Mouse (Mus musculus): ENCODE measurements at regions not wholly inside any gene's neighbourhood (a gene's known extent, or its start where the extent isn't known, plus 50 kb on each side); places are given as distances from the start of the nearest gene placed in this dataset.

DNA sequence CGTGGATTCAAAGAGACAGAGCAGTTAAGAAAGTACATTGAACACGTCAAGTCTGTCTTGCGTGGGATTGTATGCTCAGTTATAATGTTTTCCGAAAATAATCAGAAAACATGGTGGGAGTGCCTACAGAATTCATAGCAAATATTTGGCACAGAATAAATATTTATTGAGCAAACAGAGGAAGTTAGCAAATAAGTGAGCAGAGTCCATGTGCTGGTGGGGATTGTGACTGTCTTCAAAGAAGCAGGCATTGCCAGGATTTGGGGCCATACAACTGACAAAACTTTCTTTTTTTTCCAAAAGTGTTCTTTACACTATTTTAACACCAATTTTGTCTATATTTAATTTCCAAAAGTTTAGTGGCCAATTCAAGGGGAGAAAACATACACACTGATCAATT is 1729.8 kb downstream of the AI429214 start:
- H3K27ac ChIP-seq (ENCODE audit: low read depth) = no peak overlapping the region
- no peaks in the 10 kb centered on the region for H3K4me1 ChIP-seq (replicated peaks; ENCODE audit: control insufficient read depth, insufficient read depth, low read length)
- H3K4me2 ChIP-seq (ENCODE audit: low read length) = no peak overlapping the region
- DNase-seq (ENCODE audit: low spot score) = no peak
- 79% methylated on average over 4 of the region's 4 CpGs for WGBS
- no peaks in the 10 kb centered on the region for H3K9me3 ChIP-seq (ENCODE audit: control insufficient read depth, low read length)
- no peaks in the 10 kb centered on the region for H3K27me3 ChIP-seq (replicated peaks; ENCODE audit: control insufficient read depth, insufficient read depth, low read length)
- H3K36me3 ChIP-seq (ENCODE audit: control insufficient read depth, insufficient read depth, low read length) = no peaks in the 10 kb centered on the region
- no peak overlapping the region for H3K9ac ChIP-seq (ENCODE audit: low read length)
- no peak overlapping the region for H3K4me3 ChIP-seq (ENCODE audit: low read depth, low read length)
- ATAC-seq (replicated peaks; ENCODE audit: low FRiP score, low TSS enrichment, low read depth) = no peak

DNA sequence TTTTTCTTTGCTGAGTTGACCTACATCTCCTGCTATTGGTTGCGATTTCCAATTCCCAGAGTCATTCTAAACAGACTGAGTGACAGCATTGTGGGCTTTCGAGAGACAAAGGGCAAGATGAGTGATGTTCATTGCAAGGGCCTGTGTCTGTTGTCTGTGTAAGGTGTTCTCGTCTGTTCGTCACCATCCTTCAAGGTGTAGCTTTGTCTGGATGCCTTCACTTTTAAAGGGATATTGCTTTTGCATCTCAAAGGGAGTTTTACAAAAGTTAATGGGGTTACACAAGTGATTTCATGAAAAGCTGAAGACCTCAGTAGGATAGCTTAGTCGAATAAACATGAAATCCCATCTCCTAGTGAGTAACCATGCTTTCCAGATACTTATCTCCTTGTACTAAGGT is 1731.9 kb downstream of the AI429214 start:
- no peaks in the 10 kb centered on the region for H3K9me3 ChIP-seq (ENCODE audit: control insufficient read depth, low read length)
- H3K27me3 ChIP-seq (replicated peaks; ENCODE audit: control insufficient read depth, insufficient read depth, low read length) = no peaks in the 10 kb centered on the region
- H3K36me3 ChIP-seq (ENCODE audit: control insufficient read depth, insufficient read depth, low read length) = no peaks in the 10 kb centered on the region
- H3K27ac ChIP-seq (ENCODE audit: low read depth) = no peak overlapping the region
- no peak for ATAC-seq (replicated peaks; ENCODE audit: low FRiP score, low TSS enrichment, low read depth)
- no peak overlapping the region for H3K9ac ChIP-seq (ENCODE audit: low read length)
- H3K4me1 ChIP-seq (replicated peaks; ENCODE audit: control insufficient read depth, insufficient read depth, low read length) = no peaks in the 10 kb centered on the region
- no peak overlapping the region for H3K4me2 ChIP-seq (ENCODE audit: low read length)
- H3K4me3 ChIP-seq (ENCODE audit: low read depth, low read length) = no peak overlapping the region
- WGBS = 82% methylated on average over 5 of the region's 5 CpGs
- DNase-seq (ENCODE audit: low spot score) = no peak

DNA sequence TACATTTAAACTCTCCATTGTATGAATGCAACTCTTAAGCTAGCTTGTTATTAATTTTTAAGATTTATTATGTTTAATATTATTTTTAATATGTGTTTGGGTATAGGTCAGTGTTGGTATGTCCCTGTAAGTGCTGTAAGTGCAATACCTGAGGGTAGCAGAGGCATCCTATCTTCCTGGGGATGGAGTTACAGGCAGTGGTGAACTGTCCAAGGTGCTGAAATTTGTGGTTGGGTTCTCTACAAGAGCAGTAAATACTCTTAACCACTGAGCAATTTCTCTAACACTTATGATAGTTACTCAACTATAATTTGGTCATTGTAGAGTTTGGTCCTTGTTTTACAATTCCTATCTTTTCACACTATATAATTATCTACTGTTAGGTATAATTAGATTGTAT is 1753.7 kb downstream of the AI429214 start:
- Histone ChIP-seq H3K4me1 (replicated peaks; ENCODE audit: control insufficient read depth, insufficient read depth, low read length) (no peaks in the 10 kb centered on the region), H3K9ac (ENCODE audit: low read length) (no peak overlapping the region), H3K4me2 (ENCODE audit: low read length) (no peak overlapping the region), H3K9me3 (ENCODE audit: control insufficient read depth, low read length) (no peaks in the 10 kb centered on the region), H3K27ac (ENCODE audit: low read depth) (no peak overlapping the region), H3K4me3 (ENCODE audit: low read depth, low read length) (no peak overlapping the region), H3K27me3 (replicated peaks; ENCODE audit: control insufficient read depth, insufficient read depth, low read length) (no peaks in the 10 kb centered on the region), H3K36me3 (ENCODE audit: control insufficient read depth, insufficient read depth, low read length) (no peaks in the 10 kb centered on the region)
- ATAC-seq (replicated peaks; ENCODE audit: low FRiP score, low TSS enrichment, low read depth) = no peak
- DNase-seq (ENCODE audit: low spot score) = peak; percentile 55

DNA sequence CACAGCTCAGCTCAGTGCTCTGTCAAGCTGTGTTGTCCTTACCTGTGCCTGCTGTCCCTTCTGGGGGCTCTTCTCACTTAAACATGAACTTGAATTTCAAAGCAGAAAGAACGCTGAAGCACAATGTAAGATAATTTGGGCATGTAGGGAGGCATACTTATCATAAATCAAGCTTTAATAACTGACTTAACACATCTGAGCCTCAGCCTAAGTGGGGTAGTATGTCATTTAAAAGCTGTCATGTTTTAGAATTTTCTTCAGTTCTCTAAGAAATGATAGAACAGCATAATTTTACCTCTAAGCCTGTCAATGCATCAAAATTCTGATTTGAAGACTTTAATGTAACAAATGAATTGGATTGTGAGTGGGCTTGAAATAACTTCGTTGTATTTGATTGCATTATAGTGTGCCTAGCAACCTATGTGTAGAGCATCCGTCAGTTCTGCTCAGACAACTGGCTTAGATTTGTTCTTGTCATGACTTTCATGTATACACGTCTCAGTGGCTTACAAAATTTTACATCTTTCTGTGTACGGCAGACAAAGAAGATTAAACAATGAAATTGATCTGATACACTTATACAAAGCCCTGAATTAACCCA is 1773.3 kb downstream of the AI429214 start:
- Histone ChIP-seq H3K36me3 (ENCODE audit: control insufficient read depth, insufficient read depth, low read length) (no peaks in the 10 kb centered on the region), H3K9me3 (ENCODE audit: control insufficient read depth, low read length) (no peaks in the 10 kb centered on the region), H3K4me3 (ENCODE audit: low read depth, low read length) (no peak overlapping the region), H3K27me3 (replicated peaks; ENCODE audit: control insufficient read depth, insufficient read depth, low read length) (no peaks in the 10 kb centered on the region), H3K4me2 (ENCODE audit: low read length) (no peak overlapping the region), H3K27ac (ENCODE audit: low read depth) (no peak overlapping the region), H3K9ac (ENCODE audit: low read length) (no peak overlapping the region), H3K4me1 (replicated peaks; ENCODE audit: control insufficient read depth, insufficient read depth, low read length) (no peaks in the 10 kb centered on the region)
- DNase-seq (ENCODE audit: low spot score) = no peak
- no peak for ATAC-seq (replicated peaks; ENCODE audit: low FRiP score, low TSS enrichment, low read depth)
- 75% methylated on average over 5 of the region's 5 CpGs for WGBS

DNA sequence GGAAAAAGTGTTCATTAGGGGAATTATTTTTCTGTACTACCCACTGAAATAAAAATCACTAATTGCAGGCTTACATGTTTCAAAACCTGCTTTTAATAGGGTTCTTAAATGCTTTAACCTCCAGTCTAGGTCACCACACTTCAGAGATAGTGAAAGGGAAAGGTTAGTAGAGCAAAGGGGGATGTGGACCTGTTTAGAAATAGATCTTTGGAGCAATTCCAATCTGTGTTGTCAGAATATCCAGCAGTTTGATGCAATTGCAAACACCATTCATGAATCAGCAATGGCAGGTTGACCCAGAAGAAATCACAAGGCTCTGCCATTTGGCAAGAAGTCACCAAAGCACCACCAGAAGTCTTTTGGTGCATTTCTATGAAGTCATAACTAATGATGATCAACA is 1819.1 kb downstream of the AI429214 start:
- Histone ChIP-seq H3K9me3 (ENCODE audit: control insufficient read depth, low read length) (no peaks in the 10 kb centered on the region), H3K27me3 (replicated peaks; ENCODE audit: control insufficient read depth, insufficient read depth, low read length) (no peaks in the 10 kb centered on the region), H3K4me1 (replicated peaks; ENCODE audit: control insufficient read depth, insufficient read depth, low read length) (no peaks in the 10 kb centered on the region), H3K4me2 (ENCODE audit: low read length) (no peak overlapping the region), H3K9ac (ENCODE audit: low read length) (no peak overlapping the region), H3K27ac (ENCODE audit: low read depth) (no peak overlapping the region), H3K36me3 (ENCODE audit: control insufficient read depth, insufficient read depth, low read length) (no peaks in the 10 kb centered on the region), H3K4me3 (ENCODE audit: low read depth, low read length) (no peak overlapping the region)
- DNase-seq (ENCODE audit: low spot score) (no peak), ATAC-seq (replicated peaks; ENCODE audit: low FRiP score, low TSS enrichment, low read depth) (no peak)

DNA sequence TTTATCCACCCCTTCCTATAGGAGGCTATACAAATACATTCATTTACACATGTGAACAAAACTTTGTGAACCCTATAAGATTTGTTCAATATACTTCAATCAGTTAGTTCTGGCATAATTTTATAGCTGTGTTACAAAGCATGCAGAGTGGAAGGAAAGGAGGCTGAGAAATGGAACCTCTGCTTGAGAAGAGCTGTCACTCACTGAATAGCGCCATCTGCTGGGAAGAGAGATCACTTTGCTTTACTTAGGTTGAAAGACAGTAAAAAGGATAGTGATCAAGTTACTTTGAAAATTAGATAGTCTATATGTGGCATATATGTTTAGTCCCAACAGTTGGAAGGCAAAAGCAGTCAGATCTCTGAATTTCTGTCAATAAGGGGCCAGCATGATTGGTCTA is 1824.8 kb downstream of the AI429214 start:
- no peak overlapping the region for H3K4me2 ChIP-seq (ENCODE audit: low read length)
- no peak overlapping the region for H3K4me3 ChIP-seq (ENCODE audit: low read depth, low read length)
- ATAC-seq (replicated peaks; ENCODE audit: low FRiP score, low TSS enrichment, low read depth) (no peak), DNase-seq (ENCODE audit: low spot score) (no peak)
- no peaks in the 10 kb centered on the region for H3K27me3 ChIP-seq (replicated peaks; ENCODE audit: control insufficient read depth, insufficient read depth, low read length)
- no peak overlapping the region for H3K9ac ChIP-seq (ENCODE audit: low read length)
- no peaks in the 10 kb centered on the region for H3K4me1 ChIP-seq (replicated peaks; ENCODE audit: control insufficient read depth, insufficient read depth, low read length)
- no peaks in the 10 kb centered on the region for H3K36me3 ChIP-seq (ENCODE audit: control insufficient read depth, insufficient read depth, low read length)
- WGBS = 22% methylated on average over 1 of the region's 1 CpGs
- no peak overlapping the region for H3K27ac ChIP-seq (ENCODE audit: low read depth)
- no peaks in the 10 kb centered on the region for H3K9me3 ChIP-seq (ENCODE audit: control insufficient read depth, low read length)

DNA sequence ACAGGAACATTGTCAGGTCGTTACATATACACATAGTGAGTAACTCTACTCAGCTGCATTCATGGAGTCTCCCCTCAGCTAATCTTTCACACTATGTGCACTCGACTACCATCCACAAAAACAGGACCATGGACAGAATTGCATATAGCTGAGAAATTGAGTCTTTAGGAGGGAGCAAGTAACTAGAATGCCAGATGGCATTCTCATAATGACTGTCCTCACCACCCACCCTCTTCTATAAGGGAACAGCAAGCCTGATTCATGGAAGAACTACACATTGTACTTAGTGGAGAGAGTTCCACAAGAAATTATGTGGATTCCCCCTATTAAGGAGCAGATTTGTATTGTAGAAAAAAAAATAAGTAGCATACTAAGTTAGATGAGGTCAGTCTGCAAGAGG is 1813.4 kb upstream of the Adam24 start:
- WGBS = 70% methylated on average over 2 of the region's 2 CpGs
- ATAC-seq (replicated peaks; ENCODE audit: low FRiP score, low TSS enrichment, low read depth) (no peak), DNase-seq (ENCODE audit: low spot score) (no peak)
- no peak overlapping the region for H3K27ac ChIP-seq (ENCODE audit: low read depth)
- no peaks in the 10 kb centered on the region for H3K4me1 ChIP-seq (replicated peaks; ENCODE audit: control insufficient read depth, insufficient read depth, low read length)
- no peak overlapping the region for H3K9ac ChIP-seq (ENCODE audit: low read length)
- H3K27me3 ChIP-seq (replicated peaks; ENCODE audit: control insufficient read depth, insufficient read depth, low read length) = no peaks in the 10 kb centered on the region
- no peaks in the 10 kb centered on the region for H3K36me3 ChIP-seq (ENCODE audit: control insufficient read depth, insufficient read depth, low read length)
- no peak overlapping the region for H3K4me2 ChIP-seq (ENCODE audit: low read length)
- H3K9me3 ChIP-seq (ENCODE audit: control insufficient read depth, low read length) = no peaks in the 10 kb centered on the region
- H3K4me3 ChIP-seq (ENCODE audit: low read depth, low read length) = no peak overlapping the region

DNA sequence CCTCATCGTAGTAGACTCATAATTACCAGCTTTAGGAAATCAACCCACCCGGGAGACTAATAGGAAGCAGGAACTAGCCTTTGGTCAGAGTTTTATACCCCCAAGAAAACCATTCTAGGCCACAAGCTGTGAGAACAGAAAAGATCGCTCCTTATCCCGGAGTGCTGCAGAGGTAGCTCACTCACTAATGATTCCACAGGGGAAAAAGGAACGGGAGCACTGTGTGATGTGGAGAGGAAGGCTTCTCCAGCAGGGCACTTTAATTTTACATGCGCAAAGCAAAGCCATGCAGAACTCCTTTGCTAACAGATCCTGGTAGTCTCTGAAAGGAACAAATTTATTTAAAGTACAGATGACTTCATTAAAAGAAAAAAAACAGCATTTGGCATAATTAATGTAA is 1807.5 kb upstream of the Adam24 start:
- no peak for DNase-seq (ENCODE audit: low spot score)
- Histone ChIP-seq H3K4me1 (replicated peaks; ENCODE audit: control insufficient read depth, insufficient read depth, low read length) (no peaks in the 10 kb centered on the region), H3K9me3 (ENCODE audit: control insufficient read depth, low read length) (no peaks in the 10 kb centered on the region), H3K36me3 (ENCODE audit: control insufficient read depth, insufficient read depth, low read length) (no peaks in the 10 kb centered on the region), H3K4me3 (ENCODE audit: low read depth, low read length) (no peak overlapping the region), H3K27ac (ENCODE audit: low read depth) (no peak overlapping the region), H3K9ac (ENCODE audit: low read length) (no peak overlapping the region), H3K4me2 (ENCODE audit: low read length) (no peak overlapping the region), H3K27me3 (replicated peaks; ENCODE audit: control insufficient read depth, insufficient read depth, low read length) (no peaks in the 10 kb centered on the region)
- WGBS = 68% methylated on average over 6 of the region's 6 CpGs
- no peak for ATAC-seq (replicated peaks; ENCODE audit: low FRiP score, low TSS enrichment, low read depth)
